Mouse (Mus musculus) spleen, adult 18-20 months (tissue): ENCODE measurements around the gene Gdpd1.

Source experiments
- DNase-seq, 2 experiments: peaks; one replicate each; pipeline ENCODE4 v3.0.0; 2022; ENCODE audit warnings: mixed read lengths in 2 of 2

The Gdpd1 gene

GRCm38 (mm10) chr11:86984990-86985389 is 88.9 kb downstream of the Gdpd1 start:
- no peak for DNase-seq
